Mouse (Mus musculus) bone marrow macrophage, adult 2 months (primary cell): Measurements from ENCODE around the gene Tmco4.

Experiments used
- CTCF ChIP-seq: IDR thresholded peaks from 2 replicates; pipeline ENCODE4 v1.5.1; 2012; ENCODE audit warnings: low read depth, mild to moderate bottlenecking, low read length, moderate library complexity
- POLR2A ChIP-seq: IDR thresholded peaks from 2 replicates; pipeline ENCODE4 v1.6.1; 2012; ENCODE audit warnings: mild to moderate bottlenecking, low read depth, low read length, borderline replicate concordance

- TF ChIP-seq CTCF: no peak
- TF ChIP-seq POLR2A: no peak
Observed at GRCm38 (mm10) chr4:139055336-139055735, 82.6 kb downstream of the Tmco4 start.
